Comparison of ENCODE assay signal across 15 mouse cellular contexts in genomic region chr11:97394146-97394545, GRCm38 (mm10). TPM values are rescaled to one million over a fixed set of nuclear protein-coding genes. Genes with fewer than 3 reads are reported as not detected.
DNase-seq lines count a peak whose midpoint lies in the region; ATAC-seq lines count a peak whose summit lies in the region.
"Had no signal": no experiment of that assay in that cellular context is flagged by ENCODE, and none has a peak within 500 bp of the region (broad histone marks: within the 10 kb centered on the region; RNA-seq: fewer than 3 reads in every experiment).

No protein-coding gene starts in this region.

- no peaks in the 10 kb centered on the region for H3K9me3 ChIP-seq in liver, embryonic 15.5 days (replicated peaks)
- no peaks in the 10 kb centered on the region for H3K9me3 ChIP-seq in hindbrain, embryonic 16.5 days (ENCODE audit: control insufficient read depth, low read length)
- H3K9me3 ChIP-seq: heart, embryonic 13.5 days; limb, embryonic 10.5 days; lung, embryonic 15.5 days had no signal

- WGBS in liver, embryonic 15.5 days (ENCODE audit: insufficient replicate concordance): 49% methylated on average over 11 of the region's 11 CpGs
- WGBS in hindbrain, embryonic 16.5 days: 84% methylated on average over 10 of the region's 11 CpGs

- no peak overlapping the region for H3K4me2 ChIP-seq in liver, embryonic 15.5 days
- H3K4me2 ChIP-seq in hindbrain, embryonic 16.5 days (ENCODE audit: low read length): no peak overlapping the region
- H3K4me2 ChIP-seq: forebrain, embryonic 13.5 days; heart, embryonic 13.5 days; lung, embryonic 15.5 days had no signal

- intact Hi-C loops in left cerebral cortex, postnatal 14 days (cut with DNase I): no loop called here

- no peak overlapping the region for H3K9ac ChIP-seq in liver, embryonic 15.5 days
- no peak overlapping the region for H3K9ac ChIP-seq in hindbrain, embryonic 16.5 days (ENCODE audit: low read depth, low read length)
- H3K9ac ChIP-seq: forebrain, embryonic 13.5 days; heart, embryonic 13.5 days; lung, embryonic 15.5 days had no signal

- DNase-seq in heart, postnatal 4 days: peak; percentile 32
- DNase-seq in heart, adult 9 months (ENCODE audit: low spot score in 2 of 2): no peak
- DNase-seq in liver: no peak
- DNase-seq in left cerebral cortex, postnatal 14 days (ENCODE audit: low spot score in 2 of 2): peak; percentile 67 to 73
- DNase-seq in splenic B cell, adult 2 months (ENCODE audit: low read depth, low spot score): peak; percentile 30
- DNase-seq: cerebellum, adult 18-20 months; midbrain, embryonic 14.5 days had no signal

- H3K36me3 ChIP-seq in liver, embryonic 15.5 days (replicated peaks): peaks cover 40% of the 10 kb centered on the region
- peaks cover 4% of the 10 kb centered on the region; the same call in 1 of the 2 replicates for H3K36me3 ChIP-seq in splenic B cell, adult 2 months (ENCODE audit: control insufficient read depth, insufficient read depth, low read length, poor library complexity, severe bottlenecking)
- H3K36me3 ChIP-seq in hindbrain, embryonic 16.5 days (ENCODE audit: control insufficient read depth, insufficient read depth, low read length): peaks cover 35% of the 10 kb centered on the region

- no peaks in the 10 kb centered on the region for H3K4me1 ChIP-seq in liver, embryonic 15.5 days (replicated peaks)
- no peaks in the 10 kb centered on the region; the same call in 1 of the 2 replicates for H3K4me1 ChIP-seq in hindbrain, embryonic 16.5 days (ENCODE audit: control insufficient read depth, insufficient read depth, low read depth, low read length)
- H3K4me1 ChIP-seq: limb, embryonic 10.5 days had no signal

- peak; percentile 25; the same call in 1 of the 2 replicates for ATAC-seq in liver, embryonic 15.5 days (ENCODE audit: insufficient read depth)
- ATAC-seq in hindbrain, embryonic 16.5 days: no peak
- ATAC-seq: CD4-positive, CD25-positive, alpha-beta regulatory T cell, adult 4 months; forebrain, embryonic 13.5 days; inflammation-experienced regulatory T-cells, adult 6 months had no signal

- no peak overlapping the region for H3K4me3 ChIP-seq in liver, embryonic 15.5 days (replicated peaks)
- no peak overlapping the region for H3K4me3 ChIP-seq in hindbrain, embryonic 16.5 days (ENCODE audit: low read length)
- H3K4me3 ChIP-seq: forebrain, embryonic 13.5 days; heart, embryonic 13.5 days; limb, embryonic 10.5 days; lung, embryonic 15.5 days had no signal

- no peak overlapping the region for H3K27ac ChIP-seq in liver, embryonic 15.5 days (replicated peaks)
- H3K27ac ChIP-seq in hindbrain, embryonic 16.5 days (ENCODE audit: low read depth, low read length): no peak overlapping the region
- H3K27ac ChIP-seq: forebrain, embryonic 13.5 days; heart, embryonic 13.5 days; limb, embryonic 10.5 days; lung, embryonic 15.5 days had no signal

- H3K27me3 ChIP-seq in liver, embryonic 15.5 days: no peaks in the 10 kb centered on the region
- no peaks in the 10 kb centered on the region for H3K27me3 ChIP-seq in splenic B cell, adult 2 months (ENCODE audit: control insufficient read depth, insufficient read depth, low read length, poor library complexity, severe bottlenecking)
- no peaks in the 10 kb centered on the region for H3K27me3 ChIP-seq in hindbrain, embryonic 16.5 days (replicated peaks; ENCODE audit: control insufficient read depth, insufficient read depth, low read length)
- H3K27me3 ChIP-seq: forebrain, embryonic 13.5 days; heart, embryonic 13.5 days; lung, embryonic 15.5 days had no signal

RNA-seq across cellular contexts. Expression of gene Arhgap23, which starts 21.2 kb away (rescaled TPM):
- 10 to 100 TPM; 51.0 to 52.3 TPM for total RNA-seq in heart, postnatal 4 days (2021)
- 6.6 and 9.4 TPM in 2 replicates for polyA plus RNA-seq in liver, embryonic 15.5 days (2015; fragmentation: Nextera tagmentation; extraction: Ambion mirVana)
- 10 to 100 TPM; 70.1 to 71.4 TPM for total RNA-seq in left cerebral cortex, postnatal 14 days (2021)
- 8.5 and 9.4 TPM in 2 replicates for polyA plus RNA-seq in hindbrain, embryonic 16.5 days (2015; fragmentation: Nextera tagmentation; extraction: Ambion mirVana)
- polyA plus RNA-seq: CD4-positive, CD25-positive, alpha-beta regulatory T cell, adult 4 months; inflammation-experienced regulatory T-cells, adult 6 months had no signal

RNA-seq across cellular contexts. Expression of gene Socs7, which starts 31.8 kb away (rescaled TPM):
- 10 to 100 TPM; 24.2 to 28.9 TPM for total RNA-seq in heart, postnatal 4 days (2021)
- polyA plus RNA-seq in liver, embryonic 15.5 days (2015; fragmentation: Nextera tagmentation; extraction: Ambion mirVana): 1.1 and 1.3 TPM in 2 replicates
- total RNA-seq in left cerebral cortex, postnatal 14 days (2021): 10 to 100 TPM; 88.1 to 90.7 TPM
- polyA plus RNA-seq in hindbrain, embryonic 16.5 days (2015; fragmentation: Nextera tagmentation; extraction: Ambion mirVana): 7.3 and 8.1 TPM in 2 replicates

RNA-seq across cellular contexts. Expression of gene Gpr179, which starts 42.3 kb away (rescaled TPM):
- total RNA-seq in heart, postnatal 4 days (2021): under 1 TPM; 0.05 to 0.17 TPM
- polyA plus RNA-seq in liver, embryonic 15.5 days (2015; fragmentation: Nextera tagmentation; extraction: Ambion mirVana): 0.01 TPM in 1 of 2 replicates, not detected in the other
- total RNA-seq in left cerebral cortex, postnatal 14 days (2021): under 1 TPM; 0.18 to 0.19 TPM
- polyA plus RNA-seq in hindbrain, embryonic 16.5 days (2015; fragmentation: Nextera tagmentation; extraction: Ambion mirVana): 0.43 and 0.51 TPM in 2 replicates

Comparison
In these comparisons a context has a peak if more than half of its experiments do, and no peak if none do; other contexts are left out.
1. DNase-seq: peak in heart, postnatal 4 days (single experiment), left cerebral cortex, postnatal 14 days (2 of 2) and splenic B cell, adult 2 months (single experiment); none in heart, adult 9 months (0 of 2) and liver (single experiment).